Mouse (Mus musculus) bone marrow macrophage, adult 2 months (primary cell): ENCODE data around the gene Basp1.

Experiments
- CTCF ChIP-seq: IDR thresholded peaks from 2 replicates; pipeline ENCODE4 v1.5.1; 2012; ENCODE audit warnings: low read depth, mild to moderate bottlenecking, low read length, moderate library complexity
- POLR2A ChIP-seq: IDR thresholded peaks from 2 replicates; pipeline ENCODE4 v1.6.1; 2012; ENCODE audit warnings: mild to moderate bottlenecking, low read depth, low read length, borderline replicate concordance

- TF ChIP-seq CTCF, result no peak
- TF ChIP-seq POLR2A, result no peak
Observed at GRCm38 (mm10) chr15:25416367-25416766, 2.8 kb upstream of the Basp1 start.
